Mouse (Mus musculus) testis, adult 2 months (tissue): ENCODE data around the gene Vmn1r40.

Experiments
- CTCF ChIP-seq: fragments of 200-500 bp; IDR thresholded peaks from 2 replicates; pipeline ENCODE4 v1.5.1; 2012; ENCODE audit warnings: low read depth, mild to moderate bottlenecking, inconsistent platforms, low read length, moderate library complexity; ENCODE audit not compliant: control insufficient read depth, insufficient read depth, insufficient replicate concordance
- POLR2A ChIP-seq: fragments of 200-500 bp; IDR thresholded peaks from 2 replicates; pipeline ENCODE4 v1.6.1; 2012; ENCODE audit warnings: low read depth, mild to moderate bottlenecking, inconsistent platforms, low read length, moderate library complexity; ENCODE audit not compliant: control insufficient read depth

- TF ChIP-seq CTCF (no peak), POLR2A (no peak)
These were observed 46.9 kb upstream of the Vmn1r40 start for GRCm38 (mm10) chr6:89660490-89660889.
